Mouse (Mus musculus): ENCODE measurements at regions not wholly inside any gene's neighbourhood (a gene's known extent, or its start where the extent isn't known, plus 50 kb on each side); places are given as distances from the start of the nearest gene placed in this dataset.

DNA sequence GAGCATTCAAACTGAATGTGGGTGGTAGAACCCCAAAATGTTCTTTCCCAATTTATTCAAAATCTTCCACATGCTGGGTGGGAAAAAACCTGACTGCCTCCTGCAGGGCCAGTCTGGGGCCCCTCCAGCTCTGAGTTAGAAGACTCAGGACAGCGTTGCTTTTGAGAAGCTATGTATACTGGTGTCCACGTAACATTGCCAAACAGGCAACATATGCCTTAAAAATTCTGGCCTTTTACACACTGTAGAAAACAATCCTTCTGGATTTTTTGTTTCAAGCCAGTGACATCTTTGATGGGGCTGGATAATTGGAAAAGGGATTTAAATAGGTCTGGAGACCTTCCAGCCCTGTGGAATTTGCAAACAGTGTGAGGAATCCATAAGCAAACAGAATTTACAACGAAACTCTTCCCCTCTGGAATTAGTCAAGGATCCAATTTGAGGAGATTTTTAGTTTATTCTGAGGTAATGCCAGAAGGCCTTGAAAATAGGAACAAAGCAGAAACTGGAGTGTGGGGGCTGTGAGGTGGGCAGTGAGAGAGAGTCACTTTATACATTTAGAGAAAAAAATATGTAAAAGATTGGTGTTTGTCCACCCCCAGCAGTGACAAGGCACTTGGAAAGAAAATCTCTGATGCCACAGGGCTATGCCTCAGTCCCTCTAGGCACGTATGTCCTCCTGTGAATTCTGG is 108.9 kb upstream of the F13a1 start:
- TF ChIP-seq MYOG (IDR thresholded peaks at IDR 0.05; ENCODE audit: control insufficient read depth in 1 of 3, insufficient read depth in 1 of 3, insufficient read length in 2 of 3, low read depth in 2 of 3) = no peak
- no peak for TF ChIP-seq SRF (IDR thresholded peaks at IDR 0.05; ENCODE audit: control insufficient read depth, insufficient read length, low read depth)
- no peak for TF ChIP-seq TCF12 (IDR thresholded peaks at IDR 0.05; ENCODE audit: insufficient read depth, poor library complexity, severe bottlenecking)
- TF ChIP-seq USF1 (IDR thresholded peaks at IDR 0.05; ENCODE audit: low read depth) = no peak
- TF ChIP-seq MAX (IDR thresholded peaks at IDR 0.05; ENCODE audit: low read depth) = no peak
- no peak for TF ChIP-seq MYOD1 (IDR thresholded peaks at IDR 0.05; ENCODE audit: control insufficient read depth in 1 of 3, insufficient read length in 2 of 3, low read depth in 2 of 3)
- TF ChIP-seq POLR2AphosphoS2 (IDR thresholded peaks at IDR 0.05; ENCODE audit: insufficient read length, low read depth) = no peak
- no peak for TF ChIP-seq CEBPB (IDR thresholded peaks at IDR 0.05; ENCODE audit: insufficient read depth, poor library complexity, severe bottlenecking)
- no peak for TF ChIP-seq E2F4 (IDR thresholded peaks at IDR 0.05; ENCODE audit: insufficient read depth)
- TF ChIP-seq REST (IDR thresholded peaks at IDR 0.05; ENCODE audit: insufficient read depth, insufficient read length) = no peak
- no peak for TF ChIP-seq TCF3 (IDR thresholded peaks at IDR 0.05; ENCODE audit: insufficient read length, low read depth)
- no peaks in the 10 kb centered on the region for H3K27me3 ChIP-seq (ENCODE audit: control insufficient read depth, insufficient read depth, insufficient read length)
- H3K79me2 ChIP-seq (ENCODE audit: control insufficient read depth, insufficient read depth) = no peaks in the 10 kb centered on the region
- no peak overlapping the region for H3K4me3 ChIP-seq
- no peak overlapping the region for H3K4me2 ChIP-seq (ENCODE audit: low read depth)
- no peaks in the 10 kb centered on the region for H3K36me3 ChIP-seq (ENCODE audit: control insufficient read depth, insufficient read depth)
- H3ac ChIP-seq (ENCODE audit: control insufficient read depth, insufficient read length) = no peak overlapping the region

DNA sequence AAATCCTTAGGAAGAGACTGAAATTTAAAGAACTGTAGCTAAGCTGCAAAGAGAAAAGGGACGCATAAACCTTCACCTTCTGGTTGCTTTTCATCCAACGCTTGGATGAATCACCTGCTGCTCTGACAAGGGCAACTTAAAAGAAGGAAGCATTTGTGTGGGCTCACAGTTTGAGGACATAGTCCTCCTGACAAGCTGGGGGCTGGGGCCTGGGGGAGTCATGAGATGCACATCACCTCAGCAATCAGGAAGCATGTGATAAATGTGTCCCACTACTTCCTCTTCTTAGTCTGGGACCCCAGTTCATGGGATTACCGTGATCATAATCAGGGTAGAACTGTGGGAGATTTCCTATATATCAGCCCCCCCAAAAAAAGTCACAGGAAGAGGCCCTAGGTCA is 107.8 kb upstream of the F13a1 start:
- no peaks in the 10 kb centered on the region for H3K79me2 ChIP-seq (ENCODE audit: control insufficient read depth, insufficient read depth)
- no peaks in the 10 kb centered on the region for H3K36me3 ChIP-seq (ENCODE audit: control insufficient read depth, insufficient read depth)
- no peak for TF ChIP-seq MYOG (IDR thresholded peaks at IDR 0.05; ENCODE audit: control insufficient read depth in 1 of 3, insufficient read depth in 1 of 3, insufficient read length in 2 of 3, low read depth in 2 of 3)
- TF ChIP-seq E2F4 (IDR thresholded peaks at IDR 0.05; ENCODE audit: insufficient read depth) = no peak
- no peak for TF ChIP-seq TCF12 (IDR thresholded peaks at IDR 0.05; ENCODE audit: insufficient read depth, poor library complexity, severe bottlenecking)
- TF ChIP-seq SRF (IDR thresholded peaks at IDR 0.05; ENCODE audit: control insufficient read depth, insufficient read length, low read depth) = no peak
- TF ChIP-seq REST (IDR thresholded peaks at IDR 0.05; ENCODE audit: insufficient read depth, insufficient read length) = no peak
- no peak for TF ChIP-seq TCF3 (IDR thresholded peaks at IDR 0.05; ENCODE audit: insufficient read length, low read depth)
- TF ChIP-seq MAX (IDR thresholded peaks at IDR 0.05; ENCODE audit: low read depth) = no peak
- no peak overlapping the region for H3K4me3 ChIP-seq
- no peaks in the 10 kb centered on the region for H3K27me3 ChIP-seq (ENCODE audit: control insufficient read depth, insufficient read depth, insufficient read length)
- no peak overlapping the region for H3K4me2 ChIP-seq (ENCODE audit: low read depth)
- no peak overlapping the region for H3ac ChIP-seq (ENCODE audit: control insufficient read depth, insufficient read length)

DNA sequence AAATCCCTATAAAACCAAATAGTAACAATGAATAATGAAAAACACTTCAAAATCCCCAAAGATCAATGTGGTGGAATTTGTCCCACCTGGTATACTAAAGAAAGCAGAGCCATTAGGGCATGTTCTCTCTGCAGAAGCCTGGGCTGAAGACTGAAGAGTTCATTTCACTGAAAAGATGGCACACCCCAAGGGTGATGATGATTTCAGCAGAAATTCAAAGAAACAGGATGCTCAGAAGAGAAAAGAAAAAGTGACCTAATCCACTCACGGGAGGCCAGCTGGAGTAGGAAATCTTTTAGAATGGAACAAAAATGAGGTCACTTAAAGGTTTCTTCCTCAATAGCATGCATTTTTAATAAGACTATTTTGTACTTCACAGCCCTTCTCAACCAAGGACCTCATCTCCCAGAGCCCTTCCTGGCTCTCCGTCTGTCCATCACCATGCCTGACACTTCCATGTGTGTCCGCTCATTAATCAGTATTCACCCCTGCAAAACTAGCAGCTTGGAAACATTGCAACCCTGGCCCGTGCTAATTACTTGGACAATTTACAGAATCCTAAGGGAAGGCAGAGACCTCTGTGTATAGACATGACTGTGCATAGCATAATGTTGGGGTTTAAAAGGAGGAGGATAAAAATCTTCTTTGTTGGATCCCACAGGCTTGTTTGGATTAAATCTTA is 101.9 kb upstream of the F13a1 start:
- Histone ChIP-seq H3K36me3 (ENCODE audit: control insufficient read depth, insufficient read depth) (no peaks in the 10 kb centered on the region), H3K4me2 (ENCODE audit: low read depth) (no peak overlapping the region), H3K4me3 (no peak overlapping the region), H3K27me3 (ENCODE audit: control insufficient read depth, insufficient read depth, insufficient read length) (no peaks in the 10 kb centered on the region), H3ac (ENCODE audit: control insufficient read depth, insufficient read length) (no peak overlapping the region), H3K79me2 (ENCODE audit: control insufficient read depth, insufficient read depth) (no peaks in the 10 kb centered on the region)
- TF ChIP-seq MYOD1 (IDR thresholded peaks at IDR 0.05; ENCODE audit: control insufficient read depth in 1 of 3, insufficient read length in 2 of 3, low read depth in 2 of 3) = no peak

DNA sequence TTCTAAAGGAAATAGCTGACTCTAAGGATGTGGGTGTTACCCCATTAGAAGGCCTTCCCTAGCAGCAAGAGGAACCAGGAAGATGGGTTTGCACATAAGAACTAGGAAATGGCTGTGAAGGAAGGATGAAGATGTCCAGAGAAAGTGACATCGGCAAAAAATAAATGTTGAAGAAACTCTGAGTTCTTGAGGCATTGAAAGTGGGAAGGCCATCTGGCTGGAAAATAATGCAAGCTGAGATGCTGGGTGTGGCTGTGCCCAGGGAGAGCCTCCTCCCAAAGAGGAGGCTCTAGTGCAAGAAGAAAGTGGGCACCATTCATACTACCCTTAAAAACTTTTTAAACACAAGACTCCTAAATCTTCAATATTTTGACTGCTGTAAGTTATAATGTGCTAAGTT is 99.9 kb upstream of the F13a1 start:
- no peaks in the 10 kb centered on the region for H3K27me3 ChIP-seq (ENCODE audit: control insufficient read depth, insufficient read depth, insufficient read length)
- no peak overlapping the region for H3K4me2 ChIP-seq (ENCODE audit: low read depth)
- no peak overlapping the region for H3K4me3 ChIP-seq
- no peaks in the 10 kb centered on the region for H3K79me2 ChIP-seq (ENCODE audit: control insufficient read depth, insufficient read depth)
- no peaks in the 10 kb centered on the region for H3K36me3 ChIP-seq (ENCODE audit: control insufficient read depth, insufficient read depth)
- no peak for TF ChIP-seq POLR2AphosphoS2 (IDR thresholded peaks at IDR 0.05; ENCODE audit: insufficient read length, low read depth)
- no peak for TF ChIP-seq E2F4 (IDR thresholded peaks at IDR 0.05; ENCODE audit: insufficient read depth)
- no peak for TF ChIP-seq TCF3 (IDR thresholded peaks at IDR 0.05; ENCODE audit: insufficient read length, low read depth)
- TF ChIP-seq MYOD1 (IDR thresholded peaks at IDR 0.05; ENCODE audit: control insufficient read depth in 1 of 3, insufficient read length in 2 of 3, low read depth in 2 of 3) = no peak
- no peak for TF ChIP-seq MYOG (IDR thresholded peaks at IDR 0.05; ENCODE audit: control insufficient read depth in 1 of 3, insufficient read depth in 1 of 3, insufficient read length in 2 of 3, low read depth in 2 of 3)
- TF ChIP-seq MAX (IDR thresholded peaks at IDR 0.05; ENCODE audit: low read depth) = no peak
- no peak for TF ChIP-seq REST (IDR thresholded peaks at IDR 0.05; ENCODE audit: insufficient read depth, insufficient read length)
- no peak for TF ChIP-seq USF1 (IDR thresholded peaks at IDR 0.05; ENCODE audit: low read depth)
- TF ChIP-seq TCF12 (IDR thresholded peaks at IDR 0.05; ENCODE audit: insufficient read depth, poor library complexity, severe bottlenecking) = no peak
- no peak for TF ChIP-seq SRF (IDR thresholded peaks at IDR 0.05; ENCODE audit: control insufficient read depth, insufficient read length, low read depth)
- no peak for TF ChIP-seq CEBPB (IDR thresholded peaks at IDR 0.05; ENCODE audit: insufficient read depth, poor library complexity, severe bottlenecking)
- TF ChIP-seq POLR2A (IDR thresholded peaks at IDR 0.05; ENCODE audit: insufficient read length, low read depth) = no peak
- no peak overlapping the region for H3ac ChIP-seq (ENCODE audit: control insufficient read depth, insufficient read length)

Measured in myocyte (in vitro differentiated cells).